Mouse (Mus musculus) spleen, adult 18-20 months (tissue): ENCODE results near the gene Prdx5.
A peak's percentile ranks its signal among the peaks of the same experiment; 100 is the strongest.
"Not testable (repeated sequence)": the region's sequence is repeated elsewhere in the genome, so short reads cannot be mapped to it uniquely, and the experiment has no call there.

Experiments
- DNase-seq, 2 experiments: peaks; one replicate each; pipeline ENCODE4 v3.0.0; 2022; ENCODE audit warnings: mixed read lengths in 2 of 2

The Prdx5 gene

GRCm38 (mm10) chr19:6915276-6915675 is 5.4 kb upstream of the Prdx5 start:
- DNase-seq, result no peak

DNA sequence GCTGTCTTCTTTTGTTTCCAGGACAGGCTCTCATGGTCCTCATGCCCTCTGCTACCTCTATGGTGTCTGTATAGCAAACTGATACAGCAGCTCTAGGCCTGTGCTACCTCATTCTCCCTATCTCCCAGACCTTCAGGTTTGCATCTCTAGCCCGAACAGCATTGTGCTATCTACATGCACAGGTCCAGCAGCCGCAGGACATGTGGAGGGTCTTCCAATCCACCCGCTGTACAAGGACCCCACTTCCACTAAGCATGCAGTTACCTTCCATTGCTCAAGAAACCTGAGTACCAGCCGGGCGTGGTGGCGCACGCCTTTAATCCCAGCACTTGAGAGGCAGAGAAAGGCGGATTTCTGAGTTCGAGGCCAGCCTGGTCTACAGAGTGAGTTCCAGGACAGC is 4.6 kb upstream of the Prdx5 start:
- no peak for DNase-seq

DNA sequence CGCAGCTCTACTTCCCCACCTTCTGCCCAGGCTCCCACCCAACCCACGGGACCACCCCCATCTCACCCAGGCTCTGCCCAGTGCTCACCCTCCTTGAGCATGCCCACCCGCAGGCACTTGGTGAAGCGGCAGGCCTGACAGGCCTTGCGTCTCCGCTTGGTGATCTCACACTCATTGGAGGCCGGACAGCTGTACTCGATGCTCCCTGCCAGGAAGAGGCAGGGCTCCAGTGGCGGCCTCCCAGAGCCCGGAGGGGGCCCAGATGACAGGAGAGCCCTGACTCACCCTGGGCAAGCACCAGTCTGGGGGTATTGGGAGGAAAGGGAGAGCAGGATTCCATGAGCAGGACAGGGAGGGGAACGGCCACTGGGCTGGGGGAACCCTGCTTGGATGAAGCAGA is 4.1 kb upstream of the Prdx5 start:
- DNase-seq, result no peak

DNA sequence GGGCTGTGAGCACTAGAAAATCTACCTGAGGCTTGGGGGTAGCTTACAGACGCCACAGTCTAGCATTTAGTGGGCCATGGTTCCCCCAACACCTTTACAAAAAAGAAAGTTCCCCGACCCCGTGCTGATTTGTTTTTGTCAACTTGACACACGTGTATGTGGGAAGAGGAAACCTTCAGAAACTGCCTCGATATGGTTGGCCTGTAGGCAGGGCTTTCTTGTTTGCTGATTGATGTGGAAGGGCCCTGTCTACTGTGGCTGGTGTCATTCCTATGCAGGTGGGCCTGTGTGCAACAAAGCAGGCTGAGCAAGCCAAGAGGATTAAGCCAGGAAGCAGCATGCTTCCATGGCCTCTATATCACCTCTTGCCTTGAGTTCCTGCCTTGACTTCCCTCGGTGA is 3.1 kb upstream of the Prdx5 start:
- DNase-seq, result no peak

DNA sequence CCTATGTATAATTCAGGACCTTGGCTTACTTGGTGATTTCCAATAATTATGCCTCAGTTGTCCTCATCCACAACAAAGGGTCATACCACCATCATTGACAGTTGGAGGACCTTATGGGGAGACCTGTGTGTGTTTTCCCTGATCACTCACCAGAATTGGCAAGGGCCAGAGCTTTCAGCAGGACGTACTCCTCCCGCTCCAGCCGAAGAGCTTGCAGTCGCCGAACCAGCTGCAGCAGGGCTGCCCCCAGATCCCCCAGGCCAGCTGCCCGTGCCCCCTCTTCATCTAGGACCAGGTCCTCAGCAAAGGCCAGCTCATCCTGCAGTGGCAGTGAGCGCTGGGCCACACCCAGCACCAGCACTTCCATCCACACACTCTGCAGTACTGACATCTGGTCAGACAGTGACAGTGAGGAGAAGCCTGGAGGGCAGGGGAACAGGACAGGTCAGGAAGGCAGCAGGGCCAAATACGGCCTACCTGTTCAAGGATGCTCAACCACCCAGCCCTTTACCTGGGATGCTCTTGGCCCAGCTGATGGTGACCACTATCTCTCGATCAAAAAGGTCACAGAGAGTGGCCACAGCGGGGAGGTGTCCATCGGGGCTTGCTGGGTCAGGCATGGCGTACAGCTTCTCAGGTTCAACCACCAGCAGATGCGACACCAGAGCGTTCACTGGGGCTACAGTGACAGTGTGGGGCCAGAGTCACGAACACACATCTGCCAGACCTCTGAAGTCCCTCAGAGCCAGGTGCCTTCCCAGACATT is 2.5 kb upstream of the Prdx5 start:
- DNase-seq, result no peak

DNA sequence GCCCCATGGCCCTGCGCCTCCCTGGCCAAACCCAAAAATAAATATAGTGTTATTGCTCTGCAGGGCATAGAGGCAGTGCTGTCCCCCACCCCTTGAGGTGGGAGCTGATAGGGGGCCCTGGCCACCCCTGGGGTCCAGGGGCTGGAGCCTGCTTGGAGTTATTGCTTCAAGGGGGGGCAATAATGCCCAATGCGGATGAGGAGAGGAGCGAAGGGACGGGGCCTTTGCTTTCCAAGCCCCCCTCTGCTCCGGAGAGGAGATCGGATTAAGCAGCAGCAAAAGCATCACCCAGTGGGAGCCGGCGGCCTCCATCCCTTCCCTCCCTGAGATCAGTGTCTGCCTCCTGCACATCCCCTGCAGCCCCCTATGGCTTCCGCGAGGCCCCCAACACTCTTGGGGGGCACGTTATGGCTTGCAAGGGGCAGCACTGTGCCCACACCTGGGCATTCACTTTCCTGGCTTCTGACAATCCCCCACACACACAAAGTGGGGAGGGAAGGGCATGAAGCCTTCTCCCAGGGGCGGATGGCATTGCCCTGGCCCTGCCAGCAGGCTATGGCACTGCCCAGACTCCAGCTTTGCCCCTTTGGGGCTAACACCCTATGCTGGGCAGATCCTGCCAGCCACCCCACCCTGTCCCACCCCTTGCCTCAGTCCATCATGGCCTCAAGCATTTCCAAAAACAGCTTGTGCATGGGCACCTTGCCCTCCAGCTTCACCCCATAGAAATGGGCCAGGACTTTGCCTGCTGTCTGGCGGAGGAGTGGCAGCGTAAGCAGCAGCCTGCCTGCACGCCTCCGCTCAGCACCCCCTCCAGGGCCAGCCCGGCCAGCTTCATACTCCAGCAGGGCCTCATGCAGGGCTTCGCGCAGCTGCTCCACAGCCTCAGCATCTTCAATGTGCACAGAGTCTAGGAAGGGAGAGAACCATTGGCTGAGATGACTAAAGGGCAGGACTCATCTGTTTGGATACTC is 1.5 kb upstream of the Prdx5 start:
- DNase-seq, result no peak

GRCm38 (mm10) chr19:6910306-6910705 is 400 bp upstream of the Prdx5 start:
- peak; percentile 55 for DNase-seq

DNA sequence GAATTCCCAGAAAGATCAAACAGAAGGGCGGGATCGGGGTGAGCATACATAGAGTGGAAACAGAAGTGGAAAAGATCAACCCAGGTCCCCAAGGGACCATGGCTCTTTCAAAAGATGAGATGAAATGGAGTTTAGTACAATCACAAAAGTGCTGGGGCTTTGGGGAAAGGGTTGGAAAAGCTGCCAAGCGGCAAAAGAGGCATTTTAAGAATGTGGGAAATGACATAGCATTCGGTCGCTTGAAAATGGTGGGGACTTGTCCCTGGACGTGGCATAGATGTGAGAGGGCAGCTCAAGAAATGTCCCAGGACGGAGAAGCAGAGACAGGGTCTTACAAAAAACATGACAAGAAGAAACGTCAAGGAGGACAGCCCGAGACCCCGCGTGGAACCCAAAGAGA is 885 bp downstream of the Prdx5 start:
- DNase-seq, result no peak

DNA sequence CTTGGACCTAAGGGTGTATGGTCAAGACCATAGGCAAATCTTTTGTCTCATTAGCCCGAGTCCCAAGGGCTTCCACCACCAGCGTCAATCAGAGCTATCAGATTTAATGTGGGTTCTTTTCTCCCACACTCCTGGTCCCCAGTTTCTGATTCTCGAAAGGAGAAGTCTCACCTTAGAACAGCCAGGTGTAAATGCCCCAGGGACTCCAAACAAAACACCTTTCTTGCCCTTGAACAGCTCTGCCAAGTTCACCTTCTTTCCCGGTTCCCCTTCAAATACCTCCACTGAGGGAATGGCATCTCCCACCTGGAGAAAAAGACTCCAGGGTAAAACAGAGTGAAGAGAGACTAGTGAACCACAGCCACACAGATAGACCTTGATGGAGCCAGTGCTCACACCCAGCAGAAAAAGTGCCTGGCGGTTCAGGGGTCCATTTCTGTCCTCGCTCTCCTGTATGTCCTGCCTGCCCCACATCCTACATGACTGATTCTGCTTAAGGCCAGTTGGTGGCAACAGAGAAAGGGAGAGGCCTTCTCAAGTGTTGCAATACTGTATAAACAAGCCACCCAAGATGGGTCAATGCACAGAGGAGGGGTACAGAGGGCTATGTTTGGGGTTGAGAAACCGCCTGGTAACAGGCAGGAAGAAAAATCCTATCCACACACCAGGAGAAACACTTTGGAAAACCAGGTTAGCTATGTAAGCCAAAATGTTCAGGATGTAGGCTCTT is 1.9 kb downstream of the Prdx5 start:
- DNase-seq, result no peak

DNA sequence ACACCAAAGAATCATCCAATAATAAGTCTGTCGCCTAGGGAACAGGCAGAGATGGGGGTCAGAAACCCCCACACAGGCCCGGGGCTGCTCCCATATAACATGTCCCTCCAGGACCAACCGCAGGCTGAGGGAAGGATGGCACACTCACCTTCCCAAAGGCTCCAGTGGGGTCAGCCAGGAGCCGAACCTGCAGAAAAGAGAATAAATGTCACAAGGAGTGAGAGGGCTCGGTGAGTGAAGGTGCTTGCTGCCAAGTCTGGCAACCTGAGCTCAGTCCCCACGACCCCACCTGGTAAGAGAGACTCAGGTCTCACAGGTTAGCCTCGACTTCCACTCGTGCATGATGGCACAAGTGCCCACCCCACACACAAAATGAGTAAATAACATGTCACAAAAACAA is 2.8 kb downstream of the Prdx5 start:
- no peak for DNase-seq

- no peak for DNase-seq
These were observed 3.7 kb downstream of the Prdx5 start for GRCm38 (mm10) chr19:6906199-6906598.

GRCm38 (mm10) chr19:6905498-6906159 is 4.3 kb downstream of the Prdx5 start:
- no peak for DNase-seq

GRCm38 (mm10) chr19:6904846-6905245 is 5.1 kb downstream of the Prdx5 start:
- no peak for DNase-seq

DNA sequence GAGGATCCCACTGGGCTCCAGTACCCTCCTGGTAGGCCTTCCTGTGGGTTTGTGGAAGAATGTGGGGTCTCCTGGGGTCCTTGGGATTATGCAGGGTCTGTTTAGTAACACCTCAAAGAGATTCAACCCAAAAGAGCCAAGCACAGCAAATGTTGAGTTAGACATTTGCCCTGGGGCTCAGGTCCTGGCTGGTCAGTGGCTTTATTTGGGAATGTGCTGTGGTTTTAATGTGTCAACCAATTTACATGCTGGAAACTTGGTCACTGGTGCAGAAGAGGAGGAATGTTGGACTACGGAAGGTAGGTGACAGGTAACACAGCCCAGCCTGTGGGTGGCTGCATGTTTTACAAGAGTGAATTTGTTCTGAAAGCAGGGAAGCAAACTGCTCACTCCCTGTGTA is 6.9 kb downstream of the Prdx5 start:
- no peak for DNase-seq

DNA sequence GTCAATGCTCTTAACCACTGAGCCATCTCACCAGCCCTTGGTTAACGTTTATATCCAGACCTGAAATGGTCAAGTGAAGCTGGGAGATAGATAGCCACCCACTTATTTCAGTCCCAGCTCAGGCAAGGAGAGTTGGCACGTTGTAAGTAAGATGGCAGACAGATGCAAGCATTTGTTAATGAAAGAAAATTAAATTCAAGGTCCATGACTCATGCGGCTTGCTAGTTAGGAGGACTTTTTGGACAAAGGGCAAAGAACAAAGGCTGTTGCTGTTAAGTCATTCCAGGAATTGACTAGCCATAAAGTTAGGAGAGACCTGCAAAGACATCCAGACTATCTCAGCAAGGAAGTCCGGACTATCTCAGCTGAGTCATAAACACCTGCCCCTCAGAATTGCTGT is 10.3 kb downstream of the Prdx5 start:
- no peak for DNase-seq

GRCm38 (mm10) chr19:6895608-6896305 is 14.1 kb downstream of the Prdx5 start:
- DNase-seq, result not testable (repeated sequence)

DNA sequence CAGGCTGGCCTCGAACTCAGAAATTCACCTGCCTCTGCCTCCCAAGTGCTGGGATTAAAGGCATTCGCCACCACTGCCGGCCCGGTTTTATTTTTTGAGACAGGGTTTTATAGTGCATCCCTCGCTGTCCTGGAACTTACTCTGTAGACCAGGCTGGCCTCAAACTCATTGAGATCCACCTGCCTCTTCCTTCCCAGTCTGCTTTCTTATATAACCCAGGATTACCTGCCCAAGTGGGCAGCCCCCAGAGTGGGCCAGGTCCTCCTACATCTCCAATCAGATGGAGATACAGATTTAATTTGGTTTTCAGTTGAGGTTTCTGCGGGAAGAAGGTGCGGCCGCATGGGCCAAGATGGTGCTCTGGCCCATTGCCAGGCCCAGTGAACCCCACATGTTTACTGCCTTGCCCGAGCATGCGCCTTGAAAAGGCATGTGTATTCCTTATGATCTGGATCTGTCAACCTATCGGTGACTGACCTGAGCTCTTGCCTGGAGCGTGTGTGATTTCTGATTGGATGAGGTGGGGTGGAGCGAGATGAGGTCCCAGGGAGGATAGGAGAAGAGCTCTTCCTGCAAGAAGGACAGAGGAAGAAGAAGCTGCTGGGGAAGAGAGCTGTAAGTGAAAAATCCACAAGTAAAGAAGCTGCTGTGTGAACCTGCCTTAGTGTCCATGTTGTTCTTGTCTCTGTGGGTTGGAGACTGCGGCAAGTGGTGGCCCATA is 16.0 kb downstream of the Prdx5 start:
- DNase-seq, result no peak

GRCm38 (mm10) chr19:6892512-6892911 is 17.4 kb downstream of the Prdx5 start:
- no peak for DNase-seq

DNA sequence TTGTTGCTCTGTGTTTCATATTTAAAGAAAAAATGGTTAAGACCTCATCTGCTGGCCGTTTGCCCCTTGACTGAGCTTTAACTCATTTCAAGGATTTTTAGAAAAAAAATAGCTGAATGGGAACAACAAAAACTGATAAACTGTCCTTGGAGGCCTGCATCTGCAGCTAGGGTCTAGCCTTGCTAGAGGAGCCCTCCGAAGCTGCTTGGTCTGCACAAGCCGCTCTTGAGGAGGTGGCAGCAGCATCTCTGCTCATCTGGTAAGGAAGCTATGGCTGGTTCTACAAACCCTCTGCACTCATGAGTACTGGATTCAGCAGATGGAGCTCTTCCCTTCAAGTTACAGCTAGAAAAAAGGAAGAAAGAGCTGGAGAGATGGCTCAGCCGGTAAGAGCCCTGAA is 31.9 kb downstream of the Prdx5 start:
- DNase-seq, result no peak

DNA sequence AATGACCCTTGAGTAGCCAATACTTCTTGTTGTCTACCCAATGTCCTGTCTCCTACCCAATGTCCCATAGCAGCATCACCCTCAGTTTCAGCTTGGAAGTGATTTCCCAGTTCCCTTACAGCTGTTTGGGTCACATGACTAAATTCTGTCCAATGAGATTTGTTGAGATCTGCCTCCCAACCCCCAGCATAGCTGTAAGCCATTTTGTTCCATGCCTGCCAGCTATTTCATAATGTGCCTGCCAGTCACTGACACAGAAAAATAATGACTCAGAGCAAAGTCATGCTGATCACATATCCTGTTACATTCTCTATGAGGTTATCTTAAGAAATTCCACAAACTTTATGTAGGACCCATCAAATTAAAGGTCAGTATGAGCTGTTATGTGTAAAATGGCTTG is 33.1 kb downstream of the Prdx5 start:
- no peak for DNase-seq

GRCm38 (mm10) chr19:6875834-6876233 is 34.1 kb downstream of the Prdx5 start:
- no peak for DNase-seq
